Mouse (Mus musculus) embryonic stem cell, embryonic (primary cell): ENCODE data around the gene Sdcbp2.
"Not testable (repeated sequence)": the region's sequence is repeated elsewhere in the genome, so short reads cannot be mapped to it uniquely, and the experiment has no call there.

ENCODE experiments used
- CTCF ChIA-PET, 4 experiments: fragments of 300-600 bp in 2 of 4; fragments of 350-600 bp in 2 of 4; sonication (Branson Sonifier 250); formaldehyde crosslinking; loops; one replicate each; lab custom pipeline; 2022; ENCODE audit warnings: inconsistent platforms in 2 of 4; lab: Charles Lee
- POLR2A ChIA-PET, 4 experiments: fragments of 300-600 bp in 2 of 4; fragments of 350-600 bp in 2 of 4; sonication (Branson Sonifier 250); formaldehyde crosslinking; loops; one replicate each; lab custom pipeline; 2022; ENCODE audit warnings: antibody characterized with exemption in 4 of 4, inconsistent platforms in 1 of 4; lab: Charles Lee

Gene Sdcbp2

GRCm38 (mm10) chr2:151602106-151602505 is 29.7 kb downstream of the Sdcbp2 start:
- ChIA-PET CTCF (no interaction called here), POLR2A (interaction anchor here in 1 of 4 experiments (1.2 kb wide), 1 partner anchor 20 kb away, joined by 3 read pairs; no protein-coding TSS in a partner anchor)

DNA sequence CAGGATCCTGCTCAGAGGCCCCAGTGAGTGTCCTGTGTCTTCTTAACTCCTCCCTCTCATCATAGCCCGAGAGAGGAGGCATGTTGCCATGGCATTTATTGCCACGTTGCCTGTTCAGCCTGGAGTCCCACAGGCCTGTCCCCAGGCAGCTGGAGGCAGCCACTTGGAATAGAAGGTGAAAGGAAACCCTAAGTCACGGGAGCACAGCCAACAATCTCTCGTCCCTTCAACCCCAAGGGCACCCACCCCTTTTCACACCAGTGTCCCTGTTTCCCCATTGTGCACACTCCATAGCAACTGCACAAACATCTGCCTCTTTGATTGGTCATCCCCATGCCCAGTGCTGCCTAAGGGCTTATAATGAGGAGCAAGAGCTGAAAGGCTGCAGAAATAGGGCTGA is 31.2 kb downstream of the Sdcbp2 start:
- ChIA-PET CTCF (no interaction called here), POLR2A (no interaction called here)

GRCm38 (mm10) chr2:151605437-151605987 is 33.1 kb downstream of the Sdcbp2 start:
- ChIA-PET CTCF (interaction anchor here in 1 of 4 experiments (0.6 kb wide), 1 partner anchor 1995 kb away, joined by 7 read pairs; no protein-coding TSS in a partner anchor), POLR2A (interaction anchor here in 2 of 4 experiments (0.7 to 1.5 kb wide), 7 partner anchors 9 to 239 kb away, joined by 3 to 5 read pairs (median 4); no protein-coding TSS in a partner anchor)

- CTCF ChIA-PET = no interaction called here
- POLR2A ChIA-PET = interaction anchor here in 1 of 4 experiments (0.6 kb wide), 1 partner anchor 710 kb away, joined by 3 read pairs; no protein-coding TSS in a partner anchor
Observed at GRCm38 (mm10) chr2:151608435-151608834, 36.0 kb downstream of the Sdcbp2 start.

GRCm38 (mm10) chr2:151609974-151610373 is 37.6 kb downstream of the Sdcbp2 start:
- CTCF ChIA-PET = no interaction called here
- POLR2A ChIA-PET = no interaction called here

- CTCF ChIA-PET = not testable (repeated sequence)
- POLR2A ChIA-PET = interaction anchor here in 2 of 4 experiments (0.7 to 1.2 kb wide), 2 partner anchors 11 kb away, joined by 4 to 5 read pairs; no protein-coding TSS in a partner anchor
Observed at GRCm38 (mm10) chr2:151615779-151616178, 43.4 kb downstream of the Sdcbp2 start.

DNA sequence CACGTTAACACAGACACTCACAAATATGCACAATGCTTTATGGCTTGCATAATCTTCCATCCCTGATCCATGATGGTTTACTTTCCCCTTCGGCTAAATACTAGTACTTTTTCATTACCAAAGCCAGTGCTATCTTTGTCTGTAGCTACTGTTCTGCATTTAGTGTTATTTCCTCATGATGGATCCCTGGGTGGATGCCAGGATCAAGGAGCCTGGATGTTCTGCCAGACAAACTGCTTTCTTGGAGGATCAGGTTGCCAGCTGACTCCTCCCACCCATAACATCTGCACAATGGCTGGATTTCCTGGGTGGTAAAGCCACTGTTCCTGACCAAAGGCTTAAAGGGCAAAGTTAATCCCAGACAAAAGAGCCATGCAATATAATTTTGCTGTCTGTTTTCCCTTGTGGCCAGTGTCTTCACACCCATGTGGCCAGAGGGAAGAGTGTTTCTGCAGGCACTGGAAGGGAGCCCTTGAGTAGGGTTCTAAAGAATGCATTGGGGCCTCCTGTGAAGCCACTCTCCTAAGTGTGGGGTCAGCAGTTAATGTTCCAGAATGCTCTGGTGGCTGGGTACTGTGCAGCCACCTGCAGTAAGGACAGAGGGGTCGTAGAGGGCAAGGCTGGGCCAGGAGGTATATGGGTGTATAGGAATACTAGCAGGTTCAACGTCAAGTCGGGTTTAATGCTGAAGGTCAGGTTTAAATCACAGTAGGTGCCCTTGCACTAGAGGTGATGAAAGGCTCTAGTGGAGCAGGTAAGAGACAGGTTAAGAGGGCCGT is 44.3 kb downstream of the Sdcbp2 start:
- CTCF ChIA-PET = no interaction called here

GRCm38 (mm10) chr2:151623776-151624175 is 51.4 kb downstream of the Sdcbp2 start:
- POLR2A ChIA-PET = interaction anchor here in 2 of 4 experiments (0.6 to 1.2 kb wide), 3 partner anchors 8 to 427 kb away, joined by 3 to 6 read pairs (median 3); partner anchors contain the start of gene Snph (in 1 of the 2)
- CTCF ChIA-PET = interaction anchor here in 1 of 4 experiments (0.5 kb wide), 1 partner anchor 54 kb away, joined by 5 read pairs; no protein-coding TSS in a partner anchor

More for the DNA sequence above, 44.3 kb downstream of the Sdcbp2 start:
- POLR2A ChIA-PET = interaction anchor here in 1 of 4 experiments (0.7 to 1.1 kb wide), 2 partner anchors 12 to 71 kb away, joined by 3 to 4 read pairs; no protein-coding TSS in a partner anchor

DNA sequence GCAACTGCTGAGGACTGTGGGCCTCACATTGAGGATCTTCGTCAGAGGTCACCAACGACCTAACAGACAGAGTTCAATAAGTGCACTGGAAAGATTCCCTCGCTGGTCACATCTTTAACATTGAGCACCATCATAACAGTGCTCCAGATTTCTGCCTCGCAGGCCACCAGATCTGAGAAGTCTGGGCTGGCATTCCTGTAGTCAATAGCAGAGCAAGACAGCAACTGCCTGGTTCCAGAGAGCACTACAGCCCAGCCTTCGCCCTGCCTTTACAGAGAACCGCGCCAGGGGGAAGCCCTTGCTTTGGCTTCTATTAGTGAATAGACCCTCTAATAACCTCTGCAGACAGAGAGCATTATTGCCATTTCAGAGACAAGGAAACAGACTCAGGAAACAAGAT is 53.9 kb downstream of the Sdcbp2 start:
- CTCF ChIA-PET = no interaction called here
- POLR2A ChIA-PET = interaction anchor here in 1 of 4 experiments (0.6 kb wide), 1 partner anchor 85 kb away, joined by 3 read pairs; no protein-coding TSS in a partner anchor

DNA sequence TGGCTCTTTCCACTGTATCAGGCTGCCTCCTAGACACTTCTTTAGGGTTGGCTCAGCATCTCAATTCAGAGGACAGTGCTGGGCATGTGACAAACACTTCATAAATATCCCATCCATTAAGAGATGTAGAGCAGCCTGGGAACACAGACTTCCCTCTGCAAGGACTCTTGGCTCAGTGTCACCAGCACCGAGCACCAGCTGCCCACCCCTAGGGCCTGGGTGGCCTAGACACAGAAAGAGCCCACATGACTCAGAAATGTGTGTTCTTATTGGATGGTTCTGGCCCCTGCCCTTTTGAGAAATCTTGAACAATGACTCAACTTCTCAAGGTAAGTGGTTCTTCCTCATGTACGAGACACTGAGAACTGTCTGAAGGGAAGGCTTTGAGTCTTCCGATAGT is 55.6 kb downstream of the Sdcbp2 start:
- POLR2A ChIA-PET = interaction anchor here in 1 of 4 experiments (0.6 to 0.7 kb wide), 2 partner anchors 1312 to 1336 kb away, joined by 3 to 6 read pairs; no protein-coding TSS in a partner anchor
- CTCF ChIA-PET = no interaction called here

- POLR2A ChIA-PET = interaction anchor here in 1 of 4 experiments (1.2 kb wide), 2 partner anchors 18 to 21 kb away, joined by 3 to 4 read pairs; no protein-coding TSS in a partner anchor
- CTCF ChIA-PET = no interaction called here
Observed at GRCm38 (mm10) chr2:151629310-151629709, 56.9 kb downstream of the Sdcbp2 start.

DNA sequence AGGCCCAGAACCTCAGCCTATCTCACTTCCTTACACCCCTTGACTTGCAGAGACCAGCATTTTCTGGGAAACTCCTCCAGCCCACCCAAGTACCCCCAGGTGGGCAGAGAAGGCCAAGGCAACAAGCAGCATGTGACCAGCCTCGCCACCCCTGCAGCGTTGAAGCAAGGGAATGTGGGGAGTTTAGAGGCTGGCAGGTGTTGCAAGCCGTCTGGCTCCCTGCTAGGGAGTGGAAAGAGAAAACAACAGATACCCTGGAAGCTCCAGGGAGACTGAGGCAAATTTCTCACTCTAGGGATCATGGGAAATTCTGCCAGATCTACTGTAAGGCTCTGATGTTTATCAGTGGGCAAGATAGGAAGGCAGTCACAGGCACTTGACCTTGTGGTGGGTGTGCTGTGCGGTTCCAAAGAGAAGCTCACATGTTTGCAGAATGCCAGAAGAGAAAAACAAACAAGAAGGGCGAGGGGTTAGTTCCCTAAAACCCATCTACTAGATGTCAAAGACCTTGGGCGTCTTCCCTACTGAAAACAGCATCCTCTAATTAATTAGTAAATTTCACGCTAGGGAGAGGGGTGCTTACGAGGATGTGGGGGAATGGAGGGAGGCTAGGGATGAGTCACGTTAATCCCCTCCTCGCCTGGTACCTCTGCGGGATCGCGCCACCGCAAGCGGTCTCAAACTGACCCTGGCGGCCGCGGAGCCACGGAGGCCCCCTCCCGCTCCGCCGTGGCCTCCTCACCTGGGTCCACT is 59.2 kb downstream of the Sdcbp2 start:
- ChIA-PET POLR2A (interaction anchor here in 3 of 4 experiments (0.7 to 2.1 kb wide), 10 partner anchors 8 to 262 kb away, joined by 3 to 5 read pairs (median 3); partner anchors contain the start of gene Sdcbp2 (in 1 of the 3)), CTCF (interaction anchor here in 3 of 4 experiments (0.6 to 0.9 kb wide), 3 partner anchors 18 to 240 kb away, joined by 3 to 5 read pairs (median 3); no protein-coding TSS in a partner anchor)

- ChIA-PET POLR2A (interaction anchor here in 3 of 4 experiments (0.6 to 2.1 kb wide), 12 partner anchors 9 to 594 kb away, joined by 3 to 5 read pairs (median 3); partner anchors contain the start of gene Sdcbp2 (in 1 of the 3)), CTCF (interaction anchor here in 2 of 4 experiments (0.7 to 0.9 kb wide), 3 partner anchors 55 to 240 kb away, joined by 3 to 5 read pairs (median 4); no protein-coding TSS in a partner anchor)
Observed at GRCm38 (mm10) chr2:151632159-151632814, 59.9 kb downstream of the Sdcbp2 start, which contains the start of gene Snph. TSS of gene Snph (minus strand) at chr2:151632593.

- CTCF ChIA-PET = interaction anchor here in 3 of 4 experiments (0.7 to 0.9 kb wide), 3 partner anchors 56 to 80 kb away, joined by 3 to 5 read pairs (median 4); no protein-coding TSS in a partner anchor
- POLR2A ChIA-PET = interaction anchor here in 3 of 4 experiments (0.6 to 2.1 kb wide), 8 partner anchors 15 to 1133 kb away, joined by 3 to 5 read pairs (median 3); partner anchors contain the start of gene Sdcbp2 (in 1 of the 3)
Observed at GRCm38 (mm10) chr2:151632982-151633381, 60.6 kb downstream of the Sdcbp2 start.

DNA sequence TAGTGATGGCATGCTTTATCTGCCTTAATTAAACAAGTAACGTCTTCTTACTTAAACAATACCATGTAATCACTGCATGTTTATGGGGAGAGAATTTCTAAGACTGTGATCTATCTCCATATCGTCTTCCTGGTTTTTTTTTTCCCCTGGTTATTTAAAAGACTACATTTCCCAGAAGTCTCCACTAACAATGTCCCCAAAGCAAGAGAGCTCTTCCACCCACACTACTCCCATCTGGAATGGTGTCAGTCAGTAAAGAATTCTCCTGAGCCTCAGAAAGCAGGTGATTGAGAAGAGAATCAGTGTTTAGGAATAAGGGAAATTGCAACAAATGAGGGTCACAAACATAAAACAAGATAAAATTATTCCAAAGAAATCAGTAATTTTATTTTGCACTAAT is 62.5 kb downstream of the Sdcbp2 start:
- ChIA-PET CTCF (no interaction called here), POLR2A (interaction anchor here in 1 of 4 experiments (0.6 to 1.3 kb wide), 2 partner anchors 10 to 105 kb away, joined by 3 read pairs; no protein-coding TSS in a partner anchor)

GRCm38 (mm10) chr2:151635362-151636014 is 63.1 kb downstream of the Sdcbp2 start:
- ChIA-PET POLR2A (no interaction called here), CTCF (no interaction called here)

DNA sequence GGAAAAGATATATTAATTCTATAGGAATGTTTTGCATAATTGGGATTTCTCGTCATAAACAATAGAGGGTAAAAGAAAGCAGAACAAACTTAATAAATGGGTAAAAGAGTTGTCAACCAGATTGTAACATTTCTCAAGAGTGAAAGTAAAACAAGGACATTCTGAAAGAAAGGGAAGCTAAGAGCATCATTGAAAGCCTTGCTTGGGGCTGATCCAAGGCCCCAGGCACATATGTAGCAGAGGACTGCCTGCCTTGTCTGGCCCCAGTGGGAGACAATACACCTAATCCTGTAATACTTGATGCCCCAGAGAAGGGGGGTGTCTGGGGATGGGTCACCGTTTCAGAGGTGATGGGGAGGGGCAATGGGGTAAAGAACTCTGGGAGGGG is 63.6 kb downstream of the Sdcbp2 start:
- ChIA-PET CTCF (interaction anchor here in 1 of 4 experiments (0.5 kb wide), 1 partner anchor 93 kb away, joined by 5 read pairs; no protein-coding TSS in a partner anchor), POLR2A (interaction anchor here in 1 of 4 experiments (0.7 kb wide), 1 partner anchor 62 kb away, joined by 3 read pairs; no protein-coding TSS in a partner anchor)
